Mouse (Mus musculus) E14TG2a.4 (cell line): ENCODE results near the gene Stk38.

ENCODE experiments used
- CTCF ChIP-seq: conservative IDR thresholded peaks from 2 replicates; pipeline ENCODE4 v1.5.1; 2014; ENCODE audit warnings: low read length
- NANOG ChIP-seq: IDR thresholded peaks from 2 replicates; pipeline ENCODE4 v1.6.1; 2014; ENCODE audit warnings: borderline replicate concordance, low read length, mixed read lengths
- POU5F1 ChIP-seq: IDR thresholded peaks from 2 replicates; pipeline ENCODE4 v1.6.1; 2014; ENCODE audit warnings: low read length, borderline replicate concordance

GRCm38 (mm10) chr17:29007243-29007640 lies 553 bp downstream of the Stk38 start:
- no peak for TF ChIP-seq CTCF
- no peak for TF ChIP-seq POU5F1
- no peak for TF ChIP-seq NANOG
